Mouse (Mus musculus) heart, adult 8-10 months (tissue): Measurements from ENCODE around the gene C130050O18Rik. TPM values are rescaled to one million over a fixed set of nuclear protein-coding genes. Genes with fewer than 3 reads are reported as not detected.
"Not testable (repeated sequence)": the region's sequence is repeated elsewhere in the genome, so short reads cannot be mapped to it uniquely, and the experiment has no call there.

Experiments used
- DNase-seq: peaks from one replicate; pipeline ENCODE4 v3.0.0; 2022; ENCODE audit warnings: low spot score
- total RNA-seq, 4 experiments: library from RNA; stranded (reverse); gene quantifications; 2 replicates each; pipeline ENCODE4 v1.2.4; 2022

Gene C130050O18Rik
- total RNA-seq, 4 experiments from 2014 or later = 0.49 to 1.2 (median 0.72) TPM

- no peak for DNase-seq
These were observed 25.2 kb upstream of the C130050O18Rik start for GRCm38 (mm10) chr5:139379771-139380384.

GRCm38 (mm10) chr5:139380385-139381248, 24.5 kb upstream of the C130050O18Rik start:
- DNase-seq = peak; percentile 97

- peak; percentile 64 for DNase-seq
These were observed 23.2 kb upstream of the C130050O18Rik start for GRCm38 (mm10) chr5:139381586-139382513.

- peak; percentile 87 for DNase-seq
These were observed 22.3 kb upstream of the C130050O18Rik start for GRCm38 (mm10) chr5:139382760-139383159.

GRCm38 (mm10) chr5:139383234-139383633, 21.8 kb upstream of the C130050O18Rik start:
- DNase-seq = no peak

- no peak for DNase-seq
These were observed 20.5 kb upstream of the C130050O18Rik start for GRCm38 (mm10) chr5:139384531-139384930.

GRCm38 (mm10) chr5:139386047-139386446, 19.0 kb upstream of the C130050O18Rik start:
- DNase-seq = no peak

- no peak for DNase-seq
These were observed 17.5 kb upstream of the C130050O18Rik start for GRCm38 (mm10) chr5:139387329-139388194.

- peak; percentile 80 for DNase-seq
These were observed 16.9 kb upstream of the C130050O18Rik start for GRCm38 (mm10) chr5:139388195-139388570.

GRCm38 (mm10) chr5:139388694-139389675, 16.1 kb upstream of the C130050O18Rik start:
- no peak for DNase-seq

GRCm38 (mm10) chr5:139389676-139390061, 15.4 kb upstream of the C130050O18Rik start:
- DNase-seq = peak; percentile 73

- not testable (repeated sequence) for DNase-seq
These were observed 14.6 kb upstream of the C130050O18Rik start for GRCm38 (mm10) chr5:139390324-139391119.

GRCm38 (mm10) chr5:139391309-139391990, 13.6 kb upstream of the C130050O18Rik start:
- DNase-seq = no peak

GRCm38 (mm10) chr5:139392219-139393196, 12.6 kb upstream of the C130050O18Rik start:
- no peak for DNase-seq

GRCm38 (mm10) chr5:139393197-139393588, 11.9 kb upstream of the C130050O18Rik start:
- DNase-seq = no peak

- DNase-seq = no peak
These were observed 10.7 kb upstream of the C130050O18Rik start for GRCm38 (mm10) chr5:139394399-139394798.

GRCm38 (mm10) chr5:139395528-139395927, 9.6 kb upstream of the C130050O18Rik start:
- no peak for DNase-seq
